Mouse (Mus musculus): Measurements from ENCODE around the gene 2410002F23Rik. TPM values are rescaled to one million over a fixed set of nuclear protein-coding genes. Genes with fewer than 3 reads are reported as not detected.

The 2410002F23Rik gene
- total and polyA plus RNA-seq, 3 experiments, result 44.4 to 96.1 (median 67.0) TPM

DNA sequence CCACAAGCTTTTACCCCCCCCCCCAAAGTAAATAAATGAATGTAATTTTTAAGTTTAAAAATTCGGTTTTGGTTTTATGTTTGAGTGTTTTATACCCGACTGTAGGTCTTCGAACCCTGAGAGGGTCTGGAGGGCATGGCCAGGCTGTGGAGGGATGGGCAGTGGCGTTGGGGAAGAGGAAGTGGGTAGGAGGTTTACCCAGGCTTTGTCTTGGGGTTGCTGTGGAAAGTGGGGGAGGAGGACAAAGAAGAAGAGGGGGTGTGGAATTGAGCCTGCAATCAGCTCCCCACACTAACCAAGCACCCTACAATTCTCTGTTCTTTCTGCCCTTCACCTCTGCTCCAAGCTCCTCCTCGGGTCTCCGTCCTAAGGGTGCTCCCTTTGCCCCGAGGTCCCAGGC, 26.0 kb downstream of the 2410002F23Rik start:
- Histone ChIP-seq H3K4me2 (ENCODE audit: insufficient read depth, low read depth, poor library complexity, severe bottlenecking) (no peak overlapping the region), H3K27me3 (replicated peaks) (peaks cover 18% of the 10 kb centered on the region), H3K79me2 (replicated peaks; ENCODE audit: control insufficient read depth, extremely low read depth, insufficient read depth, poor library complexity, severe bottlenecking) (no peaks in the 10 kb centered on the region), H3K27ac (ENCODE audit: insufficient read depth, low read depth) (no peak overlapping the region), H3K4me3 (replicated peaks in 1 of 3; ENCODE audit: low read depth in 2 of 3, low read length in 2 of 3, poor library complexity in 1 of 3) (no peak overlapping the region), H3K9ac (ENCODE audit: insufficient read depth, low read depth) (no peak overlapping the region), H3K36me3 (replicated peaks in 1 of 2; ENCODE audit: control insufficient read depth in 1 of 2, insufficient read depth in 1 of 2, low read length in 1 of 2) (no peaks in the 10 kb centered on the region), H3K9me3 (replicated peaks; ENCODE audit: low read length) (no peaks in the 10 kb centered on the region), H3K4me1 (ENCODE audit: control insufficient read depth in 1 of 2, insufficient read depth in 2 of 2) (no peaks in the 10 kb centered on the region; a peak in 1 of 4 replicates)
- dilution Hi-C loops (cut with MboI; ENCODE audit: extremely low pct_ligation_motif_present, extremely low pct_unique_long_range_greater_than_20kb, low sequenced_read_pairs), result no loop called here
- DNase-seq (ENCODE audit: extremely low read depth), result no peak
- TF ChIP-seq E2F4 (IDR thresholded peaks at IDR 0.05; ENCODE audit: insufficient replicate concordance, low read depth, low read length) (no peak), MAFK (IDR thresholded peaks at IDR 0.05; ENCODE audit: insufficient replicate concordance, low read length) (no peak), POLR2A (IDR thresholded peaks at IDR 0.05; ENCODE audit: low read depth, low read length) (no peak), UBTF (IDR thresholded peaks at IDR 0.05; ENCODE audit: low read depth, low read length) (no peak), CTCF (conservative IDR thresholded peaks at IDR 0.05 in 1 of 2, IDR thresholded peaks at IDR 0.05 in 1 of 2; ENCODE audit: low read depth in 2 of 2, low read length in 2 of 2) (no peak), JUN (IDR thresholded peaks at IDR 0.05; ENCODE audit: insufficient read depth, low read depth, low read length) (no peak), USF1 (IDR thresholded peaks at IDR 0.05; ENCODE audit: low read depth, low read length) (no peak), NRF1 (IDR thresholded peaks at IDR 0.05; ENCODE audit: low read depth, low read length) (no peak), HCFC1 (IDR thresholded peaks at IDR 0.05; ENCODE audit: low read depth, low read length) (no peak), ZNF384 (IDR thresholded peaks at IDR 0.05; ENCODE audit: low read depth, low read length) (no peak), SIN3A (IDR thresholded peaks at IDR 0.05; ENCODE audit: low read length) (no peak), ZMIZ1 (IDR thresholded peaks at IDR 0.05; ENCODE audit: low read depth, low read length) (no peak)
- in situ Hi-C loops (cut with MboI; ENCODE audit: low pct_ligation_motif_present, low pct_unique_long_range_greater_than_20kb, low sequenced_read_pairs), result no loop called here

DNA sequence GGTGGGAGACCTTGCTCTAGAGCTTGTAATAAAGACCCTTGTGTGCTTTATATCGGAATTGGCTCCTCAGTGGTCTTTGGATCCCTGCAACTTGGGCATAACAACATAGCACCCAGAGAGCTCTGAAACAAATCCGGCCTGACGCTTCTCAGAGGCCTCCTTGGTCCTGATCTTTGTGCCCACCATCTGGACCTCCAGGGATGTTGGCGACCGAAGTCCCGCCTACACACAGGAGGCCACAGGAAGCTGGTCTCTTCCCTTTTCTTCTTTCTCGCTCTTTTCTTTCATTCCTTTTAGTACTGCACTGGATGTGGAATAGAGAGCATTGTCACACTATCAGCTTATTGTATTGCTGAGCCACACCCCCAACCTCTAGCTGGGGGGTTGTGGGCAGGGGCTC, 26.9 kb downstream of the 2410002F23Rik start:
- in situ Hi-C loops (cut with MboI; ENCODE audit: low pct_ligation_motif_present, low pct_unique_long_range_greater_than_20kb, low sequenced_read_pairs), result no loop called here
- DNase-seq (ENCODE audit: extremely low read depth), result no peak

More for the DNA sequence above, 26.9 kb downstream of the 2410002F23Rik start:
- Histone ChIP-seq H3K27ac (ENCODE audit: insufficient read depth, low read depth) (no peak overlapping the region), H3K4me2 (ENCODE audit: insufficient read depth, low read depth, poor library complexity, severe bottlenecking) (no peak overlapping the region), H3K79me2 (replicated peaks; ENCODE audit: control insufficient read depth, extremely low read depth, insufficient read depth, poor library complexity, severe bottlenecking) (no peaks in the 10 kb centered on the region), H3K27me3 (replicated peaks) (peaks cover 9% of the 10 kb centered on the region), H3K9ac (ENCODE audit: insufficient read depth, low read depth) (no peak overlapping the region), H3K4me3 (replicated peaks in 1 of 3; ENCODE audit: low read depth in 2 of 3, low read length in 2 of 3, poor library complexity in 1 of 3) (no peak overlapping the region), H3K4me1 (ENCODE audit: control insufficient read depth in 1 of 2, insufficient read depth in 2 of 2) (no peaks in the 10 kb centered on the region; a peak in 1 of 4 replicates), H3K36me3 (replicated peaks in 1 of 2; ENCODE audit: control insufficient read depth in 1 of 2, insufficient read depth in 1 of 2, low read length in 1 of 2) (no peaks in the 10 kb centered on the region), H3K9me3 (replicated peaks; ENCODE audit: low read length) (peaks cover 6% of the 10 kb centered on the region)
- TF ChIP-seq UBTF (IDR thresholded peaks at IDR 0.05; ENCODE audit: low read depth, low read length) (no peak), MXI1 (IDR thresholded peaks at IDR 0.05; ENCODE audit: low read depth, low read length) (no peak), GABPA (IDR thresholded peaks at IDR 0.05; ENCODE audit: insufficient replicate concordance, low read depth, low read length) (no peak), ELF1 (IDR thresholded peaks at IDR 0.05; ENCODE audit: low read depth, low read length) (no peak), MEF2A (IDR thresholded peaks at IDR 0.05; ENCODE audit: borderline replicate concordance, low read depth, low read length) (no peak), ZMIZ1 (IDR thresholded peaks at IDR 0.05; ENCODE audit: low read depth, low read length) (no peak), ZC3H11A (IDR thresholded peaks at IDR 0.05; ENCODE audit: low read depth, low read length) (no peak), TBP (conservative IDR thresholded peaks at IDR 0.05; ENCODE audit: low read depth, low read length) (no peak), IRF4 (IDR thresholded peaks at IDR 0.05; ENCODE audit: low read depth, low read length) (no peak), RAD21 (IDR thresholded peaks at IDR 0.05; ENCODE audit: low read depth, low read length) (no peak)
- dilution Hi-C loops (cut with MboI; ENCODE audit: extremely low pct_ligation_motif_present, extremely low pct_unique_long_range_greater_than_20kb, low sequenced_read_pairs), result no loop called here

All from CH12.LX (cell line).